Mouse (Mus musculus): ENCODE measurements around the gene Ntsr2. TPM values are rescaled to one million over a fixed set of nuclear protein-coding genes. Genes with fewer than 3 reads are reported as not detected.

The Ntsr2 gene
- total and polyA plus RNA-seq, 3 experiments = not detected

- peaks cover 2% of the 10 kb centered on the region for H3K27me3 ChIP-seq (replicated peaks)
- dilution Hi-C loops (cut with MboI; ENCODE audit: extremely low pct_ligation_motif_present, extremely low pct_unique_long_range_greater_than_20kb, low sequenced_read_pairs) (no loop called here), in situ Hi-C loops (cut with MboI; ENCODE audit: low pct_ligation_motif_present, low pct_unique_long_range_greater_than_20kb, low sequenced_read_pairs) (no loop called here)
- H3K36me3 ChIP-seq (replicated peaks in 1 of 2; ENCODE audit: control insufficient read depth in 1 of 2, insufficient read depth in 1 of 2, low read length in 1 of 2) = no peaks in the 10 kb centered on the region
- no peak overlapping the region for H3K4me3 ChIP-seq (replicated peaks in 1 of 3; ENCODE audit: low read depth in 2 of 3, low read length in 2 of 3, poor library complexity in 1 of 3)
- DNase-seq (ENCODE audit: extremely low read depth) = no peak
- no peak overlapping the region for H3K4me2 ChIP-seq (ENCODE audit: insufficient read depth, low read depth, poor library complexity, severe bottlenecking)
- no peaks in the 10 kb centered on the region for H3K9me3 ChIP-seq (replicated peaks; ENCODE audit: low read length)
- no peak overlapping the region for H3K9ac ChIP-seq (ENCODE audit: insufficient read depth, low read depth)
- no peaks in the 10 kb centered on the region for H3K79me2 ChIP-seq (replicated peaks; ENCODE audit: control insufficient read depth, extremely low read depth, insufficient read depth, poor library complexity, severe bottlenecking)
- TF ChIP-seq CTCF (conservative IDR thresholded peaks at IDR 0.05 in 1 of 2, IDR thresholded peaks at IDR 0.05 in 1 of 2; ENCODE audit: low read depth in 2 of 2, low read length in 2 of 2) (peak; percentile 26 to 45; a peak in 2 of 4 replicates), RAD21 (IDR thresholded peaks at IDR 0.05; ENCODE audit: low read depth, low read length) (peak; percentile 8), ZMIZ1 (IDR thresholded peaks at IDR 0.05; ENCODE audit: low read depth, low read length) (no peak), ZNF384 (IDR thresholded peaks at IDR 0.05; ENCODE audit: low read depth, low read length) (no peak)
- peaks cover 8 to 11% of the 10 kb centered on the region in 2 experiments for H3K4me1 ChIP-seq (ENCODE audit: control insufficient read depth in 1 of 2, insufficient read depth in 2 of 2)
- no peak overlapping the region for H3K27ac ChIP-seq (ENCODE audit: insufficient read depth, low read depth)
Observed at GRCm38 (mm10) chr12:16642000-16642399, 11.2 kb upstream of the Ntsr2 start.

- in situ Hi-C loops (cut with MboI; ENCODE audit: low pct_ligation_motif_present, low pct_unique_long_range_greater_than_20kb, low sequenced_read_pairs) (no loop called here), dilution Hi-C loops (cut with MboI; ENCODE audit: extremely low pct_ligation_motif_present, extremely low pct_unique_long_range_greater_than_20kb, low sequenced_read_pairs) (no loop called here)
- no peak for TF ChIP-seq ZMIZ1 (IDR thresholded peaks at IDR 0.05; ENCODE audit: low read depth, low read length)
- no peak for TF ChIP-seq POLR2A (IDR thresholded peaks at IDR 0.05; ENCODE audit: low read depth, low read length)
- TF ChIP-seq JUN (IDR thresholded peaks at IDR 0.05; ENCODE audit: insufficient read depth, low read depth, low read length) = no peak
- TF ChIP-seq NELFE (IDR thresholded peaks at IDR 0.05; ENCODE audit: low read depth, low read length) = no peak
- TF ChIP-seq HCFC1 (IDR thresholded peaks at IDR 0.05; ENCODE audit: low read depth, low read length) = no peak
- TF ChIP-seq USF2 (conservative IDR thresholded peaks at IDR 0.05; ENCODE audit: low read depth, low read length) = no peak
- TF ChIP-seq MAZ (IDR thresholded peaks at IDR 0.05; ENCODE audit: low read depth, low read length) = no peak
- Histone ChIP-seq H3K4me2 (ENCODE audit: insufficient read depth, low read depth, poor library complexity, severe bottlenecking) (no peak overlapping the region), H3K27ac (ENCODE audit: insufficient read depth, low read depth) (no peak overlapping the region), H3K27me3 (replicated peaks) (peaks cover 2% of the 10 kb centered on the region), H3K79me2 (replicated peaks; ENCODE audit: control insufficient read depth, extremely low read depth, insufficient read depth, poor library complexity, severe bottlenecking) (no peaks in the 10 kb centered on the region), H3K4me3 (replicated peaks in 1 of 3; ENCODE audit: low read depth in 2 of 3, low read length in 2 of 3, poor library complexity in 1 of 3) (no peak overlapping the region), H3K4me1 (ENCODE audit: control insufficient read depth in 1 of 2, insufficient read depth in 2 of 2) (peaks cover 2 to 5% of the 10 kb centered on the region in 2 experiments; a peak in 2 of 4 replicates), H3K9ac (ENCODE audit: insufficient read depth, low read depth) (no peak overlapping the region), H3K9me3 (replicated peaks; ENCODE audit: low read length) (no peaks in the 10 kb centered on the region), H3K36me3 (replicated peaks in 1 of 2; ENCODE audit: control insufficient read depth in 1 of 2, insufficient read depth in 1 of 2, low read length in 1 of 2) (no peaks in the 10 kb centered on the region)
- no peak for DNase-seq (ENCODE audit: extremely low read depth)
Observed at GRCm38 (mm10) chr12:16643508-16644345, 9.5 kb upstream of the Ntsr2 start.

GRCm38 (mm10) chr12:16644698-16645097 is 8.5 kb upstream of the Ntsr2 start:
- dilution Hi-C loops (cut with MboI; ENCODE audit: extremely low pct_ligation_motif_present, extremely low pct_unique_long_range_greater_than_20kb, low sequenced_read_pairs) = no loop called here
- Histone ChIP-seq H3K9ac (ENCODE audit: insufficient read depth, low read depth) (no peak overlapping the region), H3K27me3 (replicated peaks) (peaks cover 2% of the 10 kb centered on the region), H3K36me3 (replicated peaks in 1 of 2; ENCODE audit: control insufficient read depth in 1 of 2, insufficient read depth in 1 of 2, low read length in 1 of 2) (no peaks in the 10 kb centered on the region), H3K4me3 (replicated peaks in 1 of 3; ENCODE audit: low read depth in 2 of 3, low read length in 2 of 3, poor library complexity in 1 of 3) (no peak overlapping the region), H3K79me2 (replicated peaks; ENCODE audit: control insufficient read depth, extremely low read depth, insufficient read depth, poor library complexity, severe bottlenecking) (no peaks in the 10 kb centered on the region), H3K27ac (ENCODE audit: insufficient read depth, low read depth) (no peak overlapping the region), H3K4me1 (ENCODE audit: control insufficient read depth in 1 of 2, insufficient read depth in 2 of 2) (no peaks in the 10 kb centered on the region), H3K9me3 (replicated peaks; ENCODE audit: low read length) (no peaks in the 10 kb centered on the region), H3K4me2 (ENCODE audit: insufficient read depth, low read depth, poor library complexity, severe bottlenecking) (no peak overlapping the region)
- DNase-seq (ENCODE audit: extremely low read depth) = no peak
- TF ChIP-seq KAT2A (IDR thresholded peaks at IDR 0.05; ENCODE audit: insufficient replicate concordance, low read length) = no peak
- TF ChIP-seq MAZ (IDR thresholded peaks at IDR 0.05; ENCODE audit: low read depth, low read length) = no peak
- in situ Hi-C loops (cut with MboI; ENCODE audit: low pct_ligation_motif_present, low pct_unique_long_range_greater_than_20kb, low sequenced_read_pairs) = no loop called here

Data from CH12.LX (cell line).